Mouse (Mus musculus): Measurements from ENCODE around the gene Cfdp1.

DNA sequence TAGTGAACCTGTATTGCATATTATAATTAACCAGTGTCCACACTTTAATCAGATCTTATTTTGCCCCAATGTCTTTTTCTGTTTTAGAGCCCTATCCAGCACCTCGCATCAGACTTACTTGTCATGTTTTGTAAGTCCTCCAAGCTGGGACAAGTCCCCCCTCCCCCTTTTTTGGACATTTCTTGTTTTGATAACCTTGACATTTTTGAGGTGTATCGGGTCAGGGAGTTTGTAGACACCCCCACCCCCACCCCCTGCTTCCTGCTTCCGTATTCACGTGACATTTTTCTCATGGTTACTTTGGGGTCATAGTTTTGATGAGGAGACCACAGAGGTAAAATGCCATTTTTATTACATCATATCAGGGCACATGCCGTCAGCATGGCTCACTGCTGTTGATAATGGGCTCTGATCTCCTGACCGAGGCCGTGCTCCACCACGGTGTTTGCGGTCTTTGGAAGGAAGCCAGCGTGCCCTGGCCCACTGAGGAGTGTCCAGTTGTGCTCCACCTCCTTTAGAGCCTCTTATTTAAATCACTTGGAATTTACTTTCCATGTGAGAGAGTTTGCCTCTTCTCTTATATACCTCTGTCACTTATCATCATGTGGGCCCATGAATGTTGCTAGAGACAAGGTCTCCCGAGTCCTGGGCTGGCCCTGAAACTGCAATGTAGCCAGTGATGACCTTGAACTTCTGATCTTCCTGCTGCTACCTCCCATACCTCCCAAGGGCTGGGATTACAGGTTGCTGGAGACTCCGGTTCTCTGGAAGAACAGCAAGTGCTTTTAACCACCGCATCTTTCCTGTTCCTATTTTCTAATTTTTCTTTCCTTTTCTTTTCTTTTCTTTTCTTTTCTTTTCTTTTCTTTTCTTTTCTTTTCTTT lies 107.3 kb downstream of the Cfdp1 start:
- TF ChIP-seq CTCF (IDR thresholded peaks at IDR 0.05; ENCODE audit: borderline replicate concordance, insufficient read depth, low read depth, low read length) (no peak), POLR2A (IDR thresholded peaks at IDR 0.05; ENCODE audit: borderline replicate concordance, insufficient read depth, low read length) (no peak)
